Mouse (Mus musculus): ENCODE measurements at regions not wholly inside any gene's neighbourhood (a gene's known extent, or its start where the extent isn't known, plus 50 kb on each side); places are given as distances from the start of the nearest gene placed in this dataset.

- H3K9ac ChIP-seq (ENCODE audit: low read depth, poor library complexity, severe bottlenecking): no peak overlapping the region
- H3K27me3 ChIP-seq (ENCODE audit: control insufficient read depth, insufficient read depth, low read length, poor library complexity, severe bottlenecking): no peaks in the 10 kb centered on the region
- H3K36me3 ChIP-seq (ENCODE audit: control insufficient read depth, insufficient read depth, low read length, poor library complexity, severe bottlenecking): no peaks in the 10 kb centered on the region
- no peak for TF ChIP-seq POLR2A (IDR thresholded peaks at IDR 0.05; ENCODE audit: insufficient read depth, low read length)
- no peak for TF ChIP-seq EP300 (IDR thresholded peaks at IDR 0.05; ENCODE audit: insufficient read depth, low read depth, low read length)
- TF ChIP-seq CTCF (IDR thresholded peaks at IDR 0.05; ENCODE audit: low read depth, low read length): no peak
- no peak overlapping the region for H3K4me3 ChIP-seq (ENCODE audit: low read depth, low read length)
- no peak overlapping the region for H3K27ac ChIP-seq (ENCODE audit: insufficient read depth, low read length)
- H3K4me1 ChIP-seq (ENCODE audit: control insufficient read depth, insufficient read depth, low read length): no peaks in the 10 kb centered on the region
- no peaks in the 10 kb centered on the region for H3K9me3 ChIP-seq (replicated peaks; ENCODE audit: control insufficient read depth, insufficient read depth, low read length, poor library complexity, severe bottlenecking)
Measured at GRCm38 (mm10) chr14:100362786-100363185, 78.3 kb upstream of the Klf12 start.

- Histone ChIP-seq H3K27me3 (ENCODE audit: control insufficient read depth, insufficient read depth, low read length, poor library complexity, severe bottlenecking) (no peaks in the 10 kb centered on the region), H3K4me1 (ENCODE audit: control insufficient read depth, insufficient read depth, low read length) (no peaks in the 10 kb centered on the region), H3K4me3 (ENCODE audit: low read depth, low read length) (no peak overlapping the region), H3K27ac (ENCODE audit: insufficient read depth, low read length) (no peak overlapping the region), H3K9me3 (replicated peaks; ENCODE audit: control insufficient read depth, insufficient read depth, low read length, poor library complexity, severe bottlenecking) (no peaks in the 10 kb centered on the region), H3K36me3 (ENCODE audit: control insufficient read depth, insufficient read depth, low read length, poor library complexity, severe bottlenecking) (no peaks in the 10 kb centered on the region), H3K9ac (ENCODE audit: low read depth, poor library complexity, severe bottlenecking) (no peak overlapping the region)
- TF ChIP-seq EP300 (IDR thresholded peaks at IDR 0.05; ENCODE audit: insufficient read depth, low read depth, low read length): no peak
- TF ChIP-seq POLR2A (IDR thresholded peaks at IDR 0.05; ENCODE audit: insufficient read depth, low read length): no peak
- no peak for TF ChIP-seq CTCF (IDR thresholded peaks at IDR 0.05; ENCODE audit: low read depth, low read length)
Measured at GRCm38 (mm10) chr14:100361346-100362029, 77.0 kb upstream of the Klf12 start.

- no peak overlapping the region for H3K9ac ChIP-seq (ENCODE audit: low read depth, poor library complexity, severe bottlenecking)
- no peaks in the 10 kb centered on the region for H3K27me3 ChIP-seq (ENCODE audit: control insufficient read depth, insufficient read depth, low read length, poor library complexity, severe bottlenecking)
- no peaks in the 10 kb centered on the region for H3K36me3 ChIP-seq (ENCODE audit: control insufficient read depth, insufficient read depth, low read length, poor library complexity, severe bottlenecking)
- H3K4me1 ChIP-seq (ENCODE audit: control insufficient read depth, insufficient read depth, low read length): no peaks in the 10 kb centered on the region
- no peak overlapping the region for H3K27ac ChIP-seq (ENCODE audit: insufficient read depth, low read length)
- no peak overlapping the region for H3K4me3 ChIP-seq (ENCODE audit: low read depth, low read length)
- H3K9me3 ChIP-seq (replicated peaks; ENCODE audit: control insufficient read depth, insufficient read depth, low read length, poor library complexity, severe bottlenecking): no peaks in the 10 kb centered on the region
- TF ChIP-seq POLR2A (IDR thresholded peaks at IDR 0.05; ENCODE audit: insufficient read depth, low read length) (no peak), CTCF (IDR thresholded peaks at IDR 0.05; ENCODE audit: low read depth, low read length) (no peak), EP300 (IDR thresholded peaks at IDR 0.05; ENCODE audit: insufficient read depth, low read depth, low read length) (no peak)
Measured at GRCm38 (mm10) chr14:100359881-100360280, 75.4 kb upstream of the Klf12 start.

GRCm38 (mm10) chr14:100357131-100357530 lies 72.7 kb upstream of the Klf12 start:
- TF ChIP-seq POLR2A (IDR thresholded peaks at IDR 0.05; ENCODE audit: insufficient read depth, low read length): no peak
- H3K36me3 ChIP-seq (ENCODE audit: control insufficient read depth, insufficient read depth, low read length, poor library complexity, severe bottlenecking): no peaks in the 10 kb centered on the region
- H3K9ac ChIP-seq (ENCODE audit: low read depth, poor library complexity, severe bottlenecking): no peak overlapping the region
- no peaks in the 10 kb centered on the region for H3K9me3 ChIP-seq (replicated peaks; ENCODE audit: control insufficient read depth, insufficient read depth, low read length, poor library complexity, severe bottlenecking)
- no peaks in the 10 kb centered on the region for H3K4me1 ChIP-seq (ENCODE audit: control insufficient read depth, insufficient read depth, low read length)
- H3K27me3 ChIP-seq (ENCODE audit: control insufficient read depth, insufficient read depth, low read length, poor library complexity, severe bottlenecking): no peaks in the 10 kb centered on the region
- no peak overlapping the region for H3K27ac ChIP-seq (ENCODE audit: insufficient read depth, low read length)
- H3K4me3 ChIP-seq (ENCODE audit: low read depth, low read length): no peak overlapping the region

GRCm38 (mm10) chr14:100353508-100353907 lies 69.0 kb upstream of the Klf12 start:
- Histone ChIP-seq H3K4me3 (ENCODE audit: low read depth, low read length) (no peak overlapping the region), H3K9me3 (replicated peaks; ENCODE audit: control insufficient read depth, insufficient read depth, low read length, poor library complexity, severe bottlenecking) (peaks cover 8% of the 10 kb centered on the region), H3K4me1 (ENCODE audit: control insufficient read depth, insufficient read depth, low read length) (no peaks in the 10 kb centered on the region), H3K27ac (ENCODE audit: insufficient read depth, low read length) (no peak overlapping the region), H3K27me3 (ENCODE audit: control insufficient read depth, insufficient read depth, low read length, poor library complexity, severe bottlenecking) (no peaks in the 10 kb centered on the region), H3K9ac (ENCODE audit: low read depth, poor library complexity, severe bottlenecking) (no peak overlapping the region), H3K36me3 (ENCODE audit: control insufficient read depth, insufficient read depth, low read length, poor library complexity, severe bottlenecking) (no peaks in the 10 kb centered on the region; the same call in 1 of the 2 replicates)
- TF ChIP-seq CTCF (IDR thresholded peaks at IDR 0.05; ENCODE audit: low read depth, low read length) (no peak), EP300 (IDR thresholded peaks at IDR 0.05; ENCODE audit: insufficient read depth, low read depth, low read length) (no peak), POLR2A (IDR thresholded peaks at IDR 0.05; ENCODE audit: insufficient read depth, low read length) (no peak)

GRCm38 (mm10) chr14:100352961-100353452 lies 68.5 kb upstream of the Klf12 start:
- no peak for TF ChIP-seq POLR2A (IDR thresholded peaks at IDR 0.05; ENCODE audit: insufficient read depth, low read length)
- no peak for TF ChIP-seq EP300 (IDR thresholded peaks at IDR 0.05; ENCODE audit: insufficient read depth, low read depth, low read length)
- TF ChIP-seq CTCF (IDR thresholded peaks at IDR 0.05; ENCODE audit: low read depth, low read length): no peak
- Histone ChIP-seq H3K9me3 (replicated peaks; ENCODE audit: control insufficient read depth, insufficient read depth, low read length, poor library complexity, severe bottlenecking) (peaks cover 8% of the 10 kb centered on the region), H3K27me3 (ENCODE audit: control insufficient read depth, insufficient read depth, low read length, poor library complexity, severe bottlenecking) (no peaks in the 10 kb centered on the region), H3K4me3 (ENCODE audit: low read depth, low read length) (no peak overlapping the region), H3K36me3 (ENCODE audit: control insufficient read depth, insufficient read depth, low read length, poor library complexity, severe bottlenecking) (no peaks in the 10 kb centered on the region; the same call in 1 of the 2 replicates), H3K27ac (ENCODE audit: insufficient read depth, low read length) (no peak overlapping the region), H3K9ac (ENCODE audit: low read depth, poor library complexity, severe bottlenecking) (no peak overlapping the region), H3K4me1 (ENCODE audit: control insufficient read depth, insufficient read depth, low read length) (no peaks in the 10 kb centered on the region)
